Mouse (Mus musculus): ENCODE measurements around the gene 1700003E16Rik.

The 1700003E16Rik gene

GRCm38 (mm10) chr6:83156259-83156684, at the start of gene 1700003E16Rik, which contains the start of gene Wdr54:
1700003E16Rik (plus strand) TSS chr6:83156404.
Wdr54 (minus strand) TSS chr6:83156397.
- DNase-seq: peak; percentile 69

GRCm38 (mm10) chr6:83107566-83108400, 48.4 kb upstream of the 1700003E16Rik start:
- peak; percentile 76 for DNase-seq

GRCm38 (mm10) chr6:83108762-83109668, 47.2 kb upstream of the 1700003E16Rik start, which contains the start of gene Mrpl53:
Mrpl53 (plus strand) TSS chr6:83109040.
- DNase-seq: peak; percentile 86

- peak; percentile 17 for DNase-seq
These were observed 44.6 kb upstream of the 1700003E16Rik start for GRCm38 (mm10) chr6:83111510-83112136.

GRCm38 (mm10) chr6:83115011-83115671, 41.1 kb upstream of the 1700003E16Rik start, which contains the start of gene Mogs:
Mogs (plus strand) TSS chr6:83115496.
- peak; percentile 89 for DNase-seq

GRCm38 (mm10) chr6:83115682-83116372, 40.4 kb upstream of the 1700003E16Rik start:
- peak; percentile 54 for DNase-seq

GRCm38 (mm10) chr6:83116373-83117164, 39.6 kb upstream of the 1700003E16Rik start:
- peak; percentile 51 for DNase-seq

GRCm38 (mm10) chr6:83117165-83117438, 39.1 kb upstream of the 1700003E16Rik start:
- no peak for DNase-seq

GRCm38 (mm10) chr6:83117616-83118015, 38.6 kb upstream of the 1700003E16Rik start:
- DNase-seq: peak; percentile 33

- DNase-seq: peak; percentile 36
These were observed 37.8 kb upstream of the 1700003E16Rik start for GRCm38 (mm10) chr6:83118369-83118768.

- peak; percentile 9 for DNase-seq
These were observed 37.1 kb upstream of the 1700003E16Rik start for GRCm38 (mm10) chr6:83118825-83119733.

GRCm38 (mm10) chr6:83119734-83120051, 36.5 kb upstream of the 1700003E16Rik start:
- peak; percentile 66 for DNase-seq

- DNase-seq: peak; percentile 99
These were observed 35.0 kb upstream of the 1700003E16Rik start, which contains the start of gene Wbp1 for GRCm38 (mm10) chr6:83120930-83121862. Wbp1 (minus strand) TSS chr6:83121559.

GRCm38 (mm10) chr6:83121863-83122710, 34.1 kb upstream of the 1700003E16Rik start:
- no peak for DNase-seq

GRCm38 (mm10) chr6:83122961-83123360, 33.2 kb upstream of the 1700003E16Rik start:
- peak; percentile 49 for DNase-seq

GRCm38 (mm10) chr6:83124851-83125312, 31.3 kb upstream of the 1700003E16Rik start:
- DNase-seq: peak; percentile 90

- DNase-seq: no peak
These were observed 30.9 kb upstream of the 1700003E16Rik start, which contains the start of gene Ino80b for GRCm38 (mm10) chr6:83125331-83125730. Ino80b (minus strand) TSS chr6:83125431.
